Mouse (Mus musculus) CH12.LX (cell line): ENCODE measurements around the gene Zfhx3.

Experiments used
- CHD1 ChIP-seq: IDR thresholded peaks from 2 replicates; pipeline ENCODE4 v1.6.1; 2012; ENCODE audit warnings: low read depth, low read length, improper control_type of control experiment, inconsistent platforms
- EP300 ChIP-seq: IDR thresholded peaks from 2 replicates; pipeline ENCODE4 v1.6.1; 2011; ENCODE audit warnings: low read length, improper control_type of control experiment
- USF2 ChIP-seq: conservative IDR thresholded peaks from 2 replicates; pipeline ENCODE4 v1.6.1; 2011; ENCODE audit warnings: low read depth, low read length, improper control_type of control experiment

GRCm38 (mm10) chr8:108724818-108725506, 782.5 kb downstream of the Zfhx3 start:
- TF ChIP-seq CHD1 (no peak), EP300 (no peak), USF2 (no peak)
